ENCODE assay signal across 8 mouse cellular contexts in the genomic region with DNA sequence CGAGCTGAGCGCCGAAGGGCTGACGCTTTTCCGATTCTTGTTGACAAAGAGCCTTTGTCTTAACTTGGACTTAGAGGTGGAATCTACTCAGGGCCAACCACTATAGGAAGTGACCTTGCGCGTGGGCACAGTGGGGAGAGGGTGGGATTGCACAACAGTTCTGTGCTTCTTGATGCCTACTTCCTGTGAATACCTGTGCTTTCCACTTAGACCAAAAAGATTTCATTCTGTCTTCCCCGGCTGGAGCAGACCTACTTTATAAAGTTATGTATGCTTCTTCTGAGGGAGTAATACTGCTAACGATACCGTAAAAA. TPM values are rescaled to one million over a fixed set of nuclear protein-coding genes. Genes with fewer than 3 reads are reported as not detected.
DNase-seq lines count a peak whose midpoint lies in the region; ATAC-seq and TF ChIP-seq lines count a peak whose summit lies in the region.

A gene (plus strand): TSS at position 215 of the 314 bp plus-strand sequence.

- H3K9ac ChIP-seq in kidney, embryonic 15.5 days: peak within 1 kb of the TSS; percentile 66

- no peak for TF ChIP-seq POLR2A in bone marrow macrophage, adult 2 months (IDR thresholded peaks at IDR 0.05; ENCODE audit: borderline replicate concordance, low read depth, low read length)

- H3K4me2 ChIP-seq in kidney, embryonic 15.5 days: peak within 1 kb of the TSS; percentile 83

- H3K4me1 ChIP-seq in kidney, embryonic 15.5 days: peaks cover 24% of the 10 kb centered on the region
- H3K4me1 ChIP-seq in bone marrow macrophage, adult 2 months (ENCODE audit: control insufficient read depth, insufficient read depth, low read length): peaks cover 5% of the 10 kb centered on the region
- peaks cover 23% of the 10 kb centered on the region for H3K4me1 ChIP-seq in hindbrain, embryonic 10.5 days (replicated peaks)

- peak within 1 kb of the TSS; percentile 83 for H3K4me3 ChIP-seq in kidney, embryonic 15.5 days (replicated peaks)
- peak within 1 kb of the TSS; percentile 89 for H3K4me3 ChIP-seq in bone marrow macrophage, adult 2 months (ENCODE audit: insufficient read depth, low read length)
- peak within 1 kb of the TSS; percentile 86 for H3K4me3 ChIP-seq in hindbrain, embryonic 10.5 days
- H3K4me3 ChIP-seq in macrophage (ENCODE audit: inconsistent target): peak within 1 kb of the TSS; percentile 84

- no peaks in the 10 kb centered on the region for H3K9me3 ChIP-seq in kidney, embryonic 15.5 days (replicated peaks)
- no peaks in the 10 kb centered on the region for H3K9me3 ChIP-seq in hindbrain, embryonic 10.5 days

- no peak for TF ChIP-seq CTCF in bone marrow macrophage, adult 2 months (IDR thresholded peaks at IDR 0.05; ENCODE audit: low read depth, low read length)

- 89% methylated on average over 10 of the region's 10 CpGs for WGBS in kidney, embryonic 15.5 days
- 90% methylated on average over 10 of the region's 10 CpGs for WGBS in hindbrain, embryonic 10.5 days
- 76% methylated on average over 10 of the region's 10 CpGs for WGBS in macrophage (ENCODE audit: missing documents)

- no peaks in the 10 kb centered on the region for H3K36me3 ChIP-seq in kidney, embryonic 15.5 days
- H3K36me3 ChIP-seq in hindbrain, embryonic 10.5 days: peaks cover 32% of the 10 kb centered on the region
- no peaks in the 10 kb centered on the region for H3K36me3 ChIP-seq in macrophage (ENCODE audit: inconsistent target)

- H3K27ac ChIP-seq in kidney, embryonic 15.5 days: peak within 1 kb of the TSS; percentile 71
- H3K27ac ChIP-seq in bone marrow macrophage, adult 2 months (ENCODE audit: insufficient read depth, low read depth, low read length): peak within 1 kb of the TSS; percentile 31; the same call in 1 of the 2 replicates
- H3K27ac ChIP-seq in hindbrain, embryonic 10.5 days: peak within 1 kb of the TSS; percentile 91
- H3K27ac ChIP-seq in macrophage: peak within 1 kb of the TSS; percentile 34

- ATAC-seq in kidney, embryonic 15.5 days (replicated peaks; ENCODE audit: low FRiP score): no peak

- no peaks in the 10 kb centered on the region for H3K27me3 ChIP-seq in kidney, embryonic 15.5 days
- H3K27me3 ChIP-seq in hindbrain, embryonic 10.5 days (ENCODE audit: insufficient read depth, poor library complexity, severe bottlenecking): no peaks in the 10 kb centered on the region

- H3K79me2 ChIP-seq in macrophage (ENCODE audit: inconsistent target): peaks cover 39% of the 10 kb centered on the region

- DNase-seq in kidney, adult 9 months: no peak
- DNase-seq in hindbrain, embryonic 10.5 days (ENCODE audit: low spot score): no peak
- no peak for DNase-seq in ovary, adult 18-20 months (ENCODE audit: low spot score)
- no peak for DNase-seq in gastrocnemius, adult 8-10 months (ENCODE audit: low spot score in 2 of 2)
- DNase-seq in cerebellum, postnatal 25 days: no peak

RNA-seq across cellular contexts. Expression of the gene that starts here (rescaled TPM):
- polyA plus RNA-seq in kidney, embryonic 15.5 days (2015; fragmentation: Nextera tagmentation; extraction: Ambion mirVana): 21.8 and 25.0 TPM in 2 replicates
- polyA plus RNA-seq in bone marrow macrophage, adult 2 months (2012; ENCODE audit: insufficient read depth, insufficient read length, missing spikeins): 5.0 and 6.9 TPM in 2 replicates
- polyA plus RNA-seq in hindbrain, embryonic 10.5 days (2016; fragmentation: Nextera tagmentation; extraction: Ambion mirVana): 24.3 and 35.3 TPM in 2 replicates
- total RNA-seq in macrophage (2018; cell fraction: chromatin; rRNA removed): 10 to 100 TPM in 1 of 26 experiments, 1 to 10 TPM in 24, not detected in 1; 1.2 to 18.6 (median 2.6) TPM
- total RNA-seq in macrophage (2018; cell fraction: cytosol; rRNA removed): 1 to 10 TPM in 8 of 26 experiments, under 1 TPM in 18; 0.28 to 1.7 (median 0.79) TPM
- total RNA-seq in macrophage (2018; cell fraction: nucleus; rRNA removed): 1 to 10 TPM in 16 of 26 experiments, under 1 TPM in 10; 0.44 to 9.6 (median 1.3) TPM
- polyA plus RNA-seq in macrophage (2018): 0.43 to 3.0 TPM (median 1.1 TPM) in 3 replicates
- 1 to 10 TPM in 1 of 4 experiments, under 1 TPM in 3; 0.47 to 1.6 (median 0.57) TPM for total RNA-seq in gastrocnemius, adult 8-10 months (2022)

Comparison
In these comparisons a context has a peak if more than half of its experiments do, and no peak if none do; other contexts are left out.
1. H3K27ac ChIP-seq: peak in every context shown above with its lines; median percentile 91 in hindbrain, embryonic 10.5 days; 71 in kidney, embryonic 15.5 days; 34 in macrophage; 31 in bone marrow macrophage, adult 2 months.